Mouse (Mus musculus) CH12.LX (cell line): Measurements from ENCODE around the gene Stpg4.

Experiments used
- CTCF ChIP-seq, 2 experiments: IDR thresholded peaks in 1 of 2; conservative IDR thresholded peaks in 1 of 2; 2 replicates each; pipeline ENCODE4 v1.5.1; 2011 to 2012; ENCODE audit warnings: low read depth in 2 of 2, low read length in 2 of 2, improper control_type of control experiment in 1 of 2, inconsistent platforms in 1 of 2, mild to moderate bottlenecking in 1 of 2, moderate library complexity in 1 of 2
- EP300 ChIP-seq: IDR thresholded peaks from 2 replicates; pipeline ENCODE4 v1.6.1; 2011; ENCODE audit warnings: low read length, improper control_type of control experiment
- JUND ChIP-seq: conservative IDR thresholded peaks from 2 replicates; pipeline ENCODE4 v1.6.1; 2011; ENCODE audit warnings: low read depth, low read length, improper control_type of control experiment
- MAFK ChIP-seq: IDR thresholded peaks from 2 replicates; pipeline ENCODE4 v1.6.1; 2011; ENCODE audit warnings: low read length, improper control_type of control experiment; ENCODE audit not compliant: insufficient replicate concordance
- MAX ChIP-seq: IDR thresholded peaks from 2 replicates; pipeline ENCODE4 v1.6.1; 2011; ENCODE audit warnings: low read length, improper control_type of control experiment
- MEF2A ChIP-seq: IDR thresholded peaks from 2 replicates; pipeline ENCODE4 v1.6.1; 2014; ENCODE audit warnings: low read depth, mild to moderate bottlenecking, inconsistent platforms, low read length, improper control_type of control experiment, borderline replicate concordance
- RCOR1 ChIP-seq: conservative IDR thresholded peaks from 2 replicates; pipeline ENCODE4 v1.6.1; 2012; ENCODE audit warnings: low read depth, mild to moderate bottlenecking, inconsistent platforms, low read length, improper control_type of control experiment
- UBTF ChIP-seq: IDR thresholded peaks from 2 replicates; pipeline ENCODE4 v1.6.1; 2012; ENCODE audit warnings: low read depth, mild to moderate bottlenecking, inconsistent platforms, low read length, improper control_type of control experiment, moderate library complexity
- ZMIZ1 ChIP-seq: IDR thresholded peaks from 2 replicates; pipeline ENCODE4 v1.6.1; 2012; ENCODE audit warnings: low read depth, mild to moderate bottlenecking, inconsistent platforms, low read length, improper control_type of control experiment
- ZNF384 ChIP-seq: IDR thresholded peaks from 2 replicates; pipeline ENCODE4 v1.6.1; 2012; ENCODE audit warnings: low read depth, low read length, improper control_type of control experiment, inconsistent platforms

- TF ChIP-seq CTCF (conservative IDR thresholded peaks at IDR 0.05 in 1 of 2, IDR thresholded peaks at IDR 0.05 in 1 of 2; ENCODE audit: low read depth in 2 of 2, low read length in 2 of 2), result no peak
- TF ChIP-seq EP300, result no peak
- no peak for TF ChIP-seq JUND
- TF ChIP-seq MAX, result no peak
- TF ChIP-seq ZNF384, result no peak
- no peak for TF ChIP-seq UBTF
- TF ChIP-seq MAFK, result no peak
- no peak for TF ChIP-seq MEF2A
- TF ChIP-seq RCOR1, result no peak
- TF ChIP-seq ZMIZ1, result no peak
Observed at GRCm38 (mm10) chr17:87351241-87352105, 76.1 kb downstream of the Stpg4 start.
